Mouse (Mus musculus) myocyte (in vitro differentiated cells): Measurements from ENCODE around the gene Cldn19.

Experiments
- CEBPB ChIP-seq: IDR thresholded peaks from 2 replicates; pipeline ENCODE4 v1.6.1; 2011; ENCODE audit warnings: mild to moderate bottlenecking, moderate library complexity; ENCODE audit not compliant: poor library complexity, insufficient read depth, severe bottlenecking
- MYOD1 ChIP-seq, 3 experiments: IDR thresholded peaks; one replicate each; pipeline ENCODE4 v1.6.1; 2011; ENCODE audit warnings: control low read depth in 2 of 3, low read depth in 2 of 3, mild to moderate bottlenecking in 2 of 3, moderate library complexity in 1 of 3; ENCODE audit not compliant: insufficient read length in 2 of 3, control insufficient read depth in 1 of 3
- MYOG ChIP-seq, 3 experiments: IDR thresholded peaks; one replicate each; pipeline ENCODE4 v1.6.1; 2011; ENCODE audit warnings: control low read depth in 2 of 3, low read depth in 2 of 3, mild to moderate bottlenecking in 2 of 3; ENCODE audit not compliant: insufficient read length in 2 of 3, control insufficient read depth in 1 of 3, insufficient read depth in 1 of 3
- POLR2A ChIP-seq: IDR thresholded peaks from one replicate; pipeline ENCODE4 v1.6.1; 2011; ENCODE audit warnings: low read depth, mild to moderate bottlenecking, control low read depth, moderate library complexity; ENCODE audit not compliant: insufficient read length
- TCF12 ChIP-seq: IDR thresholded peaks from one replicate; pipeline ENCODE4 v1.6.1; 2011; ENCODE audit warnings: mild to moderate bottlenecking, control low read depth; ENCODE audit not compliant: poor library complexity, insufficient read depth, severe bottlenecking
- TCF3 ChIP-seq: IDR thresholded peaks from one replicate; pipeline ENCODE4 v1.6.1; 2011; ENCODE audit warnings: low read depth, control low read depth; ENCODE audit not compliant: insufficient read length
- USF1 ChIP-seq: IDR thresholded peaks from one replicate; pipeline ENCODE4 v1.6.1; 2011; ENCODE audit warnings: low read depth, mild to moderate bottlenecking, control low read depth, moderate library complexity

DNA sequence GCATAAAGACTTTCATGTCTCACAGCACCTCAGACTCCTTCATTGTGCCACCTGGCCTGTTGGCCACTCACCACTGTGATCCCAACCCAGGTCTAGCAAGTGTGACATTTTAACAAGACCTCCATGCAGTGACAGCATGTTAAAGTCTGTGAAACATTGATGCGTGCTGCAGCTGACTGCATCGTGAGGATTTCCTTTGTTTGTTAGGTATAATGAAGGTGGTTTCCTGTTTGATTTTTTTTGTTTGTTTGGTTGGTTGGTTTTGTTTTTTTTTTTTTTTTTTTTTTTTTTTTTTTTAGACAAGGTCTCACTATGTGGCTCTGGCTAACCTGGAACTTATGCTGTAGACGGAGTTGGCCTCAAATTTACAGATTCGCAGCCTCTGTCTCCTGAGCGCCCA lies 7.3 kb downstream of the Cldn19 start:
- no peak for TF ChIP-seq TCF3
- TF ChIP-seq POLR2A, result no peak
- no peak for TF ChIP-seq MYOG (IDR thresholded peaks at IDR 0.05; ENCODE audit: control insufficient read depth in 1 of 3, insufficient read depth in 1 of 3, insufficient read length in 2 of 3, low read depth in 2 of 3)
- no peak for TF ChIP-seq CEBPB
- no peak for TF ChIP-seq MYOD1 (IDR thresholded peaks at IDR 0.05; ENCODE audit: control insufficient read depth in 1 of 3, insufficient read length in 2 of 3, low read depth in 2 of 3)
- TF ChIP-seq TCF12, result no peak
- no peak for TF ChIP-seq USF1
